Mouse (Mus musculus) heart, adult 2 months (tissue): Measurements from ENCODE around the gene Fam107a. TPM values are rescaled to one million over a fixed set of nuclear protein-coding genes. Genes with fewer than 3 reads are reported as not detected.

Source experiments
- DNase-seq, 2 experiments: peaks; one replicate each; pipeline ENCODE4 v3.0.0; 2021
- H3K27ac ChIP-seq: fragments of 200-600 bp; 2 replicates; pipeline ENCODE4 v1.8.1; 2022
- H3K27me3 ChIP-seq: fragments of 200-500 bp; 2 replicates; pipeline ENCODE4 v1.6.1; 2012; ENCODE audit warnings: mild to moderate bottlenecking, low read length, inconsistent platforms, mixed read lengths; ENCODE audit not compliant: control insufficient read depth, insufficient read depth
- H3K36me3 ChIP-seq: fragments of 200-500 bp; 2 replicates; pipeline ENCODE4 v1.6.1; 2012; ENCODE audit warnings: low read length, inconsistent platforms; ENCODE audit not compliant: control insufficient read depth, insufficient read depth
- H3K4me1 ChIP-seq: fragments of 200-500 bp; 2 replicates; pipeline ENCODE4 v1.6.1; 2011; ENCODE audit warnings: low read length; ENCODE audit not compliant: control insufficient read depth, insufficient read depth
- H3K4me3 ChIP-seq: fragments of 200-600 bp; 2 replicates; pipeline ENCODE4 v1.8.1; 2022
- H3K79me2 ChIP-seq: fragments of 200-500 bp; replicated peaks from 2 replicates; pipeline ENCODE4 v1.6.1; 2012; ENCODE audit warnings: mild to moderate bottlenecking, inconsistent platforms, low read length, moderate library complexity, mixed read lengths; ENCODE audit not compliant: control insufficient read depth, insufficient read depth
- H3K9ac ChIP-seq: fragments of 200-500 bp; 2 replicates; pipeline ENCODE4 v1.6.1; 2012; ENCODE audit warnings: low read depth, mild to moderate bottlenecking, control low read depth, inconsistent platforms, low read length, mixed read lengths
- CTCF ChIP-seq: fragments of 200-600 bp; IDR thresholded peaks from 2 replicates; pipeline ENCODE4 v1.8.1; 2022; ENCODE audit warnings: antibody characterized with exemption, mild to moderate bottlenecking, moderate library complexity
- EP300 ChIP-seq: fragments of 200-500 bp; IDR thresholded peaks from 2 replicates; pipeline ENCODE4 v1.6.1; 2011; ENCODE audit warnings: low read depth, low read length, control low read depth; ENCODE audit not compliant: insufficient read depth
- POLR2A ChIP-seq: fragments of 200-500 bp; IDR thresholded peaks from 2 replicates; pipeline ENCODE4 v1.6.1; 2011; ENCODE audit warnings: mild to moderate bottlenecking, low read depth, low read length, control low read depth; ENCODE audit not compliant: insufficient read depth
- WGBS: fragments of 180-500 bp; shearing (Covaris S2); methylation state at CpG from one replicate; pipeline ENCODE4 v1.1.7; 2018; 5-methylcytosine and 5-hydroxymethylcytosine counted together
- intact Hi-C: fragments of 180-260 bp; cut with DNase I; formaldehyde crosslinking; loops from one replicate; pipeline ENCODE4 v1.15.1; 2025
- polyA plus RNA-seq: library from polyadenylated mRNA; depleted of rRNA; stranded (reverse); fragments of >200 nt; gene quantifications from 2 replicates; pipeline ENCODE4 v1.2.3, GENCODE M21; 2012
- total RNA-seq, 2 experiments: library from RNA; stranded (reverse); gene quantifications; 2 replicates each; pipeline ENCODE4 v1.2.3; 2021

Fam107a gene
- total and polyA plus RNA-seq, 3 experiments, result 5.1 to 17.2 (median 5.4) TPM

- H3K9ac ChIP-seq, result no peak overlapping the region
- H3K27ac ChIP-seq, result no peak overlapping the region
- no peaks in the 10 kb centered on the region for H3K79me2 ChIP-seq
- no peaks in the 10 kb centered on the region for H3K36me3 ChIP-seq
- H3K27me3 ChIP-seq, result no peaks in the 10 kb centered on the region
- H3K4me3 ChIP-seq, result no peak overlapping the region
- TF ChIP-seq POLR2A (no peak), EP300 (no peak), CTCF (no peak)
- 60% methylated on average over 5 of the region's 5 CpGs for WGBS
- intact Hi-C loops, result loop anchor here (5.0 kb wide), 1 partner anchor 290 kb away; no protein-coding TSS in a partner anchor
- no peak for DNase-seq
- H3K4me1 ChIP-seq, result no peaks in the 10 kb centered on the region
These were observed 60.9 kb downstream of the Fam107a start for GRCm38 (mm10) chr14:8256881-8257280.

- Histone ChIP-seq H3K9ac (no peak overlapping the region), H3K36me3 (no peaks in the 10 kb centered on the region), H3K4me3 (no peak overlapping the region), H3K27me3 (no peaks in the 10 kb centered on the region), H3K79me2 (no peaks in the 10 kb centered on the region), H3K27ac (no peak overlapping the region), H3K4me1 (no peaks in the 10 kb centered on the region)
- no peak for DNase-seq
- TF ChIP-seq EP300 (no peak), POLR2A (no peak)
- intact Hi-C loops, result loop anchor here (5.0 kb wide), 1 partner anchor 289 kb away; no protein-coding TSS in a partner anchor
- WGBS, result 72% methylated on average over 6 of the region's 6 CpGs
These were observed 61.8 kb downstream of the Fam107a start for GRCm38 (mm10) chr14:8256072-8256471.

DNA sequence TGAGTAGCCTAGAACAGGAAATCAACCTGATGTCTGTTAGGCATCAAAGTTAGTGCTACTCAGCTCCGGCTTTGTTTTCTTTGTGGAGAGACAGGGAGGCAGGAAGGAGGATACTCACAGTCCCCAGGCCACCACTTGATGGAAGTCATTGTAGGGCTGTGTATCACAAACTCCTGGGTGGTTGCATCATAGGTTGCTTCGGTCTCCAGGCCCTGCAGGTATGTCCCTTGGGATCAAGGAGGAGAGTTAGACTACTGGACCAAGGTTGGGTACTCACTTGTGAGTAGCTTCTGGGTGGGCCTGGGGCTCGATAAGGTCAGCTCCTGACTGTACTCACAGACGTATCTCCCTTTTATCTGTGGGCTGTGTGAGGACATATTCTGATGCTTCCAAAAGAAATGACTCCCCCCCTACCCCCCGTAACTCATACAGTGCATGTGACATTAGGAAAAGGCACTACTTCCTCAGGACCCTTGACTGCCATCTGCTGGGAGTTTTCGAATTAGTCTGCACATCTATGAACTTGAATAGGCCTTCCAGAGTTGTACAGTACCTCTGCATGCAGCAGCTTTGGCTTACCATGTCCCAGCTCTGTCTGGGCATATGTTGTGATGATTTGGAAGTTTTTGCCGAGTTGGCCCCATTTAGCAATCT lies 62.6 kb downstream of the Fam107a start:
- intact Hi-C loops, result loop anchor here (2.0 to 5.0 kb wide), 2 partner anchors 162 to 288 kb away; no protein-coding TSS in a partner anchor

DNA sequence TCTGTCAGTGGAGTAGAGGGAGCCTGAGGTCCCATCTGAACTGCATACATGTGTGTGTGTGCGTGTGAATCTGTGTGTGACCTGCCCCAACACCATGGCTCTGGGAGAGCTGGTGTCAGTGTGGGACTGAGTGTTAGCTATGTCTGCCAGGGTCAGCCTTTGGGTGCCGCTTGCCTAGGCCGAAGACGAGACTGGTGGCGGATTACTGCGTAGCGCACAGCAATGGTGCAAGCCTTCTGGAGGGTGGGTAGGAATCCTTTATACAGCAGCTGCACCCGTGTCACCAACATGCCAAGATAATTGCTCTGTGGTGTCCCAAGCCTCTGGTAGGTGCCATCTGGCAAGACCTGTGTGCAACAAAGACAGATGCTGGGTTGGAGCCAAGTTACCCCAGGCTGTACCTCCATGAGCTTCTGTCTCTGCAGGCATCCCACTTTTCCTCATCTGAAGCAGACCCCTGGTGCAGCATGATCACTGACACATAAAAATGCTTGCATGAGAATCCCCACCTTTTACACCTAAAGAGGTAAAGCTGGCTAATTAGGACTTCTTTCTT lies 66.4 kb downstream of the Fam107a start:
- intact Hi-C loops, result no loop called here
- no peak for DNase-seq

More for the DNA sequence above, 62.6 kb downstream of the Fam107a start:
- no peak overlapping the region for H3K27ac ChIP-seq
- TF ChIP-seq CTCF (peak; percentile 64), EP300 (no peak)
- H3K27me3 ChIP-seq, result no peaks in the 10 kb centered on the region
- H3K36me3 ChIP-seq, result no peaks in the 10 kb centered on the region
- no peak overlapping the region for H3K4me3 ChIP-seq
- DNase-seq, result peak; percentile 28 to 31
- WGBS, result 40% methylated on average over 7 of the region's 7 CpGs
- no peaks in the 10 kb centered on the region for H3K4me1 ChIP-seq
- no peak overlapping the region for H3K9ac ChIP-seq
- no peaks in the 10 kb centered on the region for H3K79me2 ChIP-seq

DNA sequence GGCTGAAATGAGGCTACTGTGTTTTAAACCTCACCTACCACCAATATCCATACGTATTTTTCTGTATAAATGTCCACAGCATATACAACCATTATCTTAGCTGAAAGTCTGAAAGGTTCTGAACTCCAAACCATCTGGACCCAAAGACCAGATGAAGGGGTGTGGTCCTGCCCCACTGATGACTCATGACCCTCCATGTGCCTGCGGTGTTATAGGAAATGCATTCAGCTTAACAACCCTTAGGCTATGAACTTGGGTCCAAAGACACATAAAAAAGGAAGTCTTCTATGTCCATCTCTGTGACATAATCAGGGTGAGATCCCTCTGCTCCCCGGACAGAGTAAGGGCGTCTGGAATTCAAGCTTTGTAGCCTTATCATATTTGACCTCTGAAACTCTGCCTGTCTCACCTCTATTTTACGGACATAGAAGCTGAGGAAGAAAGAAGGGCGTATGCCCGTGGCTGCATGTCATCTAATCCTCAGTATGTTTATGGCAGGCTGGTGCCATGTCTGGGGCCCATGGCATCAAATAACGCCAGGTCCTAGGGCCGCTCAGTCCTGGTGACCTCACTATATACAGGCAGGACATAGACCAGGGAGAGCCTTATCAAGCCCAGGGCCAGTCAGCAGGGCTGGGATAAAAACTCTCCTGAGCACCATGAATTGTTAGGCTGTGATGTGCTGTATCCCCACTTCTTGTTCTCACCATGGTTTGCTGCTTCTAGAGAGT lies 67.5 kb downstream of the Fam107a start:
- TF ChIP-seq EP300, result no peak
- no peak for TF ChIP-seq CTCF
- TF ChIP-seq POLR2A, result no peak
- H3K36me3 ChIP-seq, result no peaks in the 10 kb centered on the region
- H3K4me1 ChIP-seq, result no peaks in the 10 kb centered on the region
- 71% methylated on average over 9 of the region's 9 CpGs for WGBS
- intact Hi-C loops, result no loop called here
- H3K79me2 ChIP-seq, result no peaks in the 10 kb centered on the region
- H3K27ac ChIP-seq, result no peak overlapping the region
- H3K9ac ChIP-seq, result no peak overlapping the region
- DNase-seq, result no peak
- H3K27me3 ChIP-seq, result no peaks in the 10 kb centered on the region
- no peak overlapping the region for H3K4me3 ChIP-seq

More for the DNA sequence above, 66.4 kb downstream of the Fam107a start:
- 93% methylated on average over 8 of the region's 8 CpGs for WGBS
- Histone ChIP-seq H3K4me1 (no peaks in the 10 kb centered on the region), H3K79me2 (no peaks in the 10 kb centered on the region), H3K27ac (no peak overlapping the region), H3K9ac (no peak overlapping the region), H3K4me3 (no peak overlapping the region), H3K27me3 (no peaks in the 10 kb centered on the region), H3K36me3 (no peaks in the 10 kb centered on the region)
- TF ChIP-seq EP300 (no peak), POLR2A (no peak), CTCF (no peak)

GRCm38 (mm10) chr14:8249206-8249605 lies 68.6 kb downstream of the Fam107a start:
- intact Hi-C loops, result no loop called here
- H3K27me3 ChIP-seq, result no peaks in the 10 kb centered on the region
- 86% methylated on average over 1 of the region's 1 CpGs for WGBS
- no peaks in the 10 kb centered on the region for H3K79me2 ChIP-seq
- H3K9ac ChIP-seq, result no peak overlapping the region
- no peak overlapping the region for H3K4me3 ChIP-seq
- H3K36me3 ChIP-seq, result no peaks in the 10 kb centered on the region
- no peak overlapping the region for H3K27ac ChIP-seq
- DNase-seq, result no peak
- no peak for TF ChIP-seq EP300
- TF ChIP-seq CTCF, result no peak
- no peak for TF ChIP-seq POLR2A
- H3K4me1 ChIP-seq, result no peaks in the 10 kb centered on the region
